Mouse (Mus musculus) megakaryocyte, embryonic 14.5 days (primary cell): ENCODE measurements around the gene Mei1.

Experiments
- FLI1 ChIP-seq: IDR thresholded peaks from 2 replicates; pipeline ENCODE4 v1.6.1; 2012; ENCODE audit warnings: low read length, inconsistent platforms, mixed read lengths
- GATA1 ChIP-seq: IDR thresholded peaks from 3 replicates; pipeline ENCODE4 v1.6.1; 2012; ENCODE audit warnings: mixed read lengths, low read length, inconsistent platforms, borderline replicate concordance

- TF ChIP-seq FLI1 = no peak
- TF ChIP-seq GATA1 = no peak
Observed at GRCm38 (mm10) chr15:82165332-82166239, 95.8 kb downstream of the Mei1 start.
